Mouse (Mus musculus): ENCODE data around the gene Shisal1. TPM values are rescaled to one million over a fixed set of nuclear protein-coding genes. Genes with fewer than 3 reads are reported as not detected.

The Shisal1 gene
- total and polyA plus RNA-seq, 3 experiments: not detected

- Histone ChIP-seq H3K9me3 (replicated peaks; ENCODE audit: insufficient read depth, low read length) (no peaks in the 10 kb centered on the region), H3K36me3 (ENCODE audit: control insufficient read depth in 1 of 2, insufficient read depth in 2 of 2, low read length in 2 of 2) (no peaks in the 10 kb centered on the region), H3K79me2 (ENCODE audit: control insufficient read depth, insufficient read depth, low read length, poor library complexity) (no peaks in the 10 kb centered on the region), H3K4me3 (ENCODE audit: control insufficient read depth in 1 of 2, insufficient read depth in 1 of 2, low read depth in 2 of 2, low read length in 2 of 2) (no peak overlapping the region), H3K27ac (ENCODE audit: control insufficient read depth, low read depth, low read length) (no peak overlapping the region), H3K9ac (ENCODE audit: control insufficient read depth, low read depth, low read length, poor library complexity, severe bottlenecking) (no peak overlapping the region), H3K4me1 (ENCODE audit: control insufficient read depth in 1 of 2, insufficient read depth in 2 of 2, low read length in 2 of 2) (no peaks in the 10 kb centered on the region), H3K27me3 (ENCODE audit: control insufficient read depth in 1 of 2, insufficient read depth in 2 of 2, low read length in 2 of 2) (no peaks in the 10 kb centered on the region)
- DNase-seq (ENCODE audit: low read depth, low spot score): no peak
- TF ChIP-seq TAL1 (IDR thresholded peaks at IDR 0.05; ENCODE audit: low read length): no peak
- no peak for TF ChIP-seq CHD2 (IDR thresholded peaks at IDR 0.05; ENCODE audit: low read length)
- TF ChIP-seq TCF12 (IDR thresholded peaks at IDR 0.05; ENCODE audit: low read depth, low read length): no peak
- TF ChIP-seq HCFC1 (IDR thresholded peaks at IDR 0.05; ENCODE audit: low read depth, low read length): no peak
- no peak for TF ChIP-seq TBP (IDR thresholded peaks at IDR 0.05; ENCODE audit: low read depth, low read length)
- no peak for TF ChIP-seq POLR2AphosphoS5 (IDR thresholded peaks at IDR 0.05; ENCODE audit: borderline replicate concordance, low read depth, low read length)
- no peak for TF ChIP-seq USF2 (IDR thresholded peaks at IDR 0.05; ENCODE audit: borderline replicate concordance in 1 of 2, insufficient read depth in 1 of 2, low read depth in 1 of 2, low read length in 2 of 2)
- no peak for TF ChIP-seq RCOR1 (IDR thresholded peaks at IDR 0.05; ENCODE audit: low read depth, low read length)
- TF ChIP-seq MAFK (IDR thresholded peaks at IDR 0.05; ENCODE audit: borderline replicate concordance, low read depth, low read length): no peak
- TF ChIP-seq GATA1 (IDR thresholded peaks at IDR 0.05; ENCODE audit: low read depth, low read length): no peak
Observed at GRCm38 (mm10) chr15:84425733-84426132, 21.2 kb downstream of the Shisal1 start.

- H3K79me2 ChIP-seq (ENCODE audit: control insufficient read depth, insufficient read depth, low read length, poor library complexity): no peaks in the 10 kb centered on the region
- no peaks in the 10 kb centered on the region for H3K27me3 ChIP-seq (ENCODE audit: control insufficient read depth in 1 of 2, insufficient read depth in 2 of 2, low read length in 2 of 2)
- H3K27ac ChIP-seq (ENCODE audit: control insufficient read depth, low read depth, low read length): no peak overlapping the region
- TF ChIP-seq NELFE (IDR thresholded peaks at IDR 0.05; ENCODE audit: low read depth, low read length) (no peak), ZC3H11A (IDR thresholded peaks at IDR 0.05; ENCODE audit: low read depth, low read length) (no peak), USF2 (IDR thresholded peaks at IDR 0.05; ENCODE audit: borderline replicate concordance in 1 of 2, insufficient read depth in 1 of 2, low read depth in 1 of 2, low read length in 2 of 2) (no peak), USF1 (IDR thresholded peaks at IDR 0.05; ENCODE audit: low read depth, low read length) (no peak), ZMIZ1 (IDR thresholded peaks at IDR 0.05; ENCODE audit: low read depth, low read length) (no peak), JUND (IDR thresholded peaks at IDR 0.05; ENCODE audit: low read depth, low read length) (no peak), MAX (IDR thresholded peaks at IDR 0.05; ENCODE audit: low read length) (no peak), POLR2AphosphoS2 (IDR thresholded peaks at IDR 0.05; ENCODE audit: low read length) (no peak), POLR2A (IDR thresholded peaks at IDR 0.05; ENCODE audit: control insufficient read depth in 1 of 2, insufficient read depth in 1 of 2, low read depth in 1 of 2, low read length in 2 of 2, poor library complexity in 1 of 2) (no peak), RCOR1 (IDR thresholded peaks at IDR 0.05; ENCODE audit: low read depth, low read length) (no peak), KAT2A (conservative IDR thresholded peaks at IDR 0.05; ENCODE audit: low read depth, low read length) (no peak), UBTF (IDR thresholded peaks at IDR 0.05; ENCODE audit: borderline replicate concordance, insufficient read depth, low read depth, low read length) (no peak), CTCF (IDR thresholded peaks at IDR 0.05 in 2 of 3, conservative IDR thresholded peaks at IDR 0.05 in 1 of 3; ENCODE audit: control insufficient read depth in 1 of 3, insufficient read depth in 1 of 3, low read depth in 2 of 3, low read length in 3 of 3, poor library complexity in 1 of 3, severe bottlenecking in 1 of 3) (no peak), NRF1 (IDR thresholded peaks at IDR 0.05; ENCODE audit: insufficient read depth, low read depth, low read length, poor library complexity, severe bottlenecking) (no peak), BHLHE40 (IDR thresholded peaks at IDR 0.05; ENCODE audit: borderline replicate concordance, low read depth, low read length) (no peak), CHD2 (IDR thresholded peaks at IDR 0.05; ENCODE audit: low read length) (no peak), POLR2AphosphoS5 (IDR thresholded peaks at IDR 0.05; ENCODE audit: borderline replicate concordance, low read depth, low read length) (no peak), MAFK (IDR thresholded peaks at IDR 0.05; ENCODE audit: borderline replicate concordance, low read depth, low read length) (no peak), SIN3A (IDR thresholded peaks at IDR 0.05; ENCODE audit: low read length) (no peak), ELF1 (IDR thresholded peaks at IDR 0.05; ENCODE audit: low read depth, low read length) (no peak)
- no peak overlapping the region for H3K4me3 ChIP-seq (ENCODE audit: control insufficient read depth in 1 of 2, insufficient read depth in 1 of 2, low read depth in 2 of 2, low read length in 2 of 2)
- H3K9ac ChIP-seq (ENCODE audit: control insufficient read depth, low read depth, low read length, poor library complexity, severe bottlenecking): no peak overlapping the region
- no peaks in the 10 kb centered on the region for H3K9me3 ChIP-seq (replicated peaks; ENCODE audit: insufficient read depth, low read length)
- no peak for DNase-seq (ENCODE audit: low read depth, low spot score)
- no peaks in the 10 kb centered on the region for H3K4me1 ChIP-seq (ENCODE audit: control insufficient read depth in 1 of 2, insufficient read depth in 2 of 2, low read length in 2 of 2)
- no peaks in the 10 kb centered on the region for H3K36me3 ChIP-seq (ENCODE audit: control insufficient read depth in 1 of 2, insufficient read depth in 2 of 2, low read length in 2 of 2)
Observed at GRCm38 (mm10) chr15:84423781-84424180, 23.1 kb downstream of the Shisal1 start.
